Mouse (Mus musculus) heart, embryonic 12.5 days (tissue): Measurements from ENCODE around the gene Kalrn. TPM values are rescaled to one million over a fixed set of nuclear protein-coding genes. Genes with fewer than 3 reads are reported as not detected.

Experiments
- ATAC-seq: fragments of 200-750 bp; cut with Nextera tagmentation; 2 replicates; pipeline ENCODE4 v1.8.0; 2017; ENCODE audit warnings: moderate TSS enrichment, moderate library complexity; ENCODE audit not compliant: insufficient number of reproducible peaks, low FRiP score
- H3K27ac ChIP-seq: fragments of 300-500 bp; sonication (generic); 2 replicates; pipeline ENCODE4 v1.5.1; 2016; ENCODE audit warnings: mild to moderate bottlenecking, moderate library complexity; ENCODE audit not compliant: poor library complexity, severe bottlenecking
- H3K27me3 ChIP-seq: fragments of 300-500 bp; sonication (generic); replicated peaks from 2 replicates; pipeline ENCODE4 v1.6.1; 2016; ENCODE audit warnings: mild to moderate bottlenecking, moderate library complexity
- H3K36me3 ChIP-seq: fragments of 300-500 bp; sonication (generic); 2 replicates; pipeline ENCODE4 v1.6.1; 2016; ENCODE audit warnings: mild to moderate bottlenecking, moderate library complexity
- H3K4me1 ChIP-seq: fragments of 300-500 bp; sonication (generic); replicated peaks from 2 replicates; pipeline ENCODE4 v1.6.1; 2016; ENCODE audit warnings: mild to moderate bottlenecking
- H3K4me2 ChIP-seq: fragments of 300-500 bp; sonication (generic); 2 replicates; pipeline ENCODE4 v1.6.1; 2016; ENCODE audit warnings: mild to moderate bottlenecking, moderate library complexity
- H3K4me3 ChIP-seq: fragments of 300-500 bp; sonication (generic); 2 replicates; pipeline ENCODE4 v1.5.1; 2016; ENCODE audit warnings: mild to moderate bottlenecking
- H3K9ac ChIP-seq: fragments of 300-500 bp; sonication (generic); 2 replicates; pipeline ENCODE4 v1.6.1; 2016; ENCODE audit warnings: mild to moderate bottlenecking, moderate library complexity
- H3K9me3 ChIP-seq: fragments of 300-500 bp; sonication (generic); replicated peaks from 2 replicates; pipeline ENCODE4 v1.6.1; 2016; ENCODE audit warnings: mild to moderate bottlenecking, moderate library complexity
- WGBS: fragments of 180-500 bp; shearing (Covaris S2); methylation state at CpG from one replicate; pipeline ENCODE4 v1.1.7; 2016; 5-methylcytosine and 5-hydroxymethylcytosine counted together
- polyA plus RNA-seq: library from polyadenylated mRNA; unstranded; fragments of >200 nt; fragmentation: Nextera tagmentation; extraction: Ambion mirVana; gene quantifications from 2 replicates; pipeline ENCODE4 v1.2.1, GENCODE M21; 2016

Gene Kalrn
- polyA plus RNA-seq, 1 experiment from 2014 or later = 29.3 TPM

DNA sequence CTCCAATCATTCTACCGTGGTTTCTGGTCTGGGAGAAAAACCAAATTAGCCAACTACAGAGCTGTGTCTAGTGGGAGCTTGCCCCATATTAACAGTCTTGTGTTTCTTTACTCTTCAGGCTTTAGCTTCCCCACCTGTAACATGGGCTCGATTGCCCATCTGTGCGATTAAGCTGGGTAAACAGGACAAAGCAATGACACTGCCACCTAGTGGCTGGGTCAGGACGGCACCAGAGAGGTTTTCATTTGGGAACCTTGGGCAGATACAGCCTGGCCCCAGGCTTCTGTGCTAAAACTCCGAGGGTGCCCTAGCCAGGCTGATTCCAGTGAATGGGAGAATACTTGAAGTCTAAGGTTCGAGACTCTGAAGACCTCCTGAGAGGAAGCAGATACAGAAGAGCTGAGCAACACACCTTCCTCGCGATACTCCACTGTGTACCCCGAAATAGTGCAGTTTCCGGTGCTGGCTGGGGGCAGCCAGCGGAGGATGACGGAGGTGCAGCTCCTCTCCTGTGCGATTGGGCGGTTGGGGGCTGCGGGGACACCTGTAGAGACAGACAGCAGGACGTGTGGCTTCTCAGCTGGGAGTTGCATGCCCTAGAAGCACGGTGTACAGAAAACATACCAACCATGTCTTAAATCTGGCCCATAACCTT, 584.8 kb downstream of the Kalrn start:
- Histone ChIP-seq H3K4me3 (no peak overlapping the region), H3K9me3 (no peaks in the 10 kb centered on the region), H3K4me2 (no peak overlapping the region), H3K27me3 (no peaks in the 10 kb centered on the region), H3K36me3 (no peaks in the 10 kb centered on the region), H3K4me1 (no peaks in the 10 kb centered on the region), H3K27ac (no peak overlapping the region), H3K9ac (no peak overlapping the region)
- WGBS = 52% methylated on average over 17 of the region's 17 CpGs
- ATAC-seq = no peak

DNA sequence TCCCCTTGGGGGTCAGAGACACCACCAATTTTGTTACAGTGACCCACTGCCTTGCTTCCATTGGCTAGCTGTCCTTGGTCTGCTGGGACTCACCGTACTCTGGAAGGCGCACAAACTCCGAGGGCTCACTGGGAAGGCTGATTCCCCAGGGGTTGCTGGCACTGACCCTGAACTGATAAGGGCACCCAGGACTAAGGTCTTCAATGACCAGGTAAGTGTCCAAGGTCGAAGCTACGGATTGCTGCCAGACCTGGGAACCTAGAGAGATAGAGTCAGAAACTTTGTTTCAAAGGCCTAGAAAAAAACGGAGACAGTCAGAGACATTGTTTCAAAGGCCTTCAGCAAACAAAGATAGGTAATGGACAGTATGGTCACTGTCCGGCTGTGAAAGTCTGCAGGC, 586.3 kb downstream of the Kalrn start:
- no peaks in the 10 kb centered on the region for H3K36me3 ChIP-seq
- 81% methylated on average over 7 of the region's 7 CpGs for WGBS
- H3K4me1 ChIP-seq = no peaks in the 10 kb centered on the region
- H3K4me3 ChIP-seq = no peak overlapping the region
- H3K9ac ChIP-seq = no peak overlapping the region
- H3K9me3 ChIP-seq = no peaks in the 10 kb centered on the region
- no peaks in the 10 kb centered on the region for H3K27me3 ChIP-seq
- ATAC-seq = no peak
- no peak overlapping the region for H3K4me2 ChIP-seq
- no peak overlapping the region for H3K27ac ChIP-seq

DNA sequence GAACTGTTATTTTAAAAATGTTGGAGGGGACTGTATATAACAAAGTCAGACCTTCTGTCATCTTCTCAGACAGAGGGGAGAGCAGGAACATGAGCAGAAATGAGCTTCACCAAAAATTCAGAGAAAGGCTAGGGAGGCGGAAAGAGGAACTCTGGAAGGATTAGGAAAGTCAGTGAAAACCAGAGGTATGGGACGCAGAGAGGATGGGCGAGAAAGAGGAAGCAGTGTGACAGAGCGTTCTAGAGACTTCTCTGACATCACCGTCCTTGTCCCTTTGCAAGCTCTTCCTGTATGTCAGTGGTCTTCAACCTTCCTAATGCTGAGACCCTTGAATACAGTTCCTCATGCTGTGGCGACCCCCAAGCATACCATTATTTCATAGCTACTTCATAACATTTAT, 588.0 kb downstream of the Kalrn start:
- Histone ChIP-seq H3K4me3 (no peak overlapping the region), H3K9ac (no peak overlapping the region), H3K4me1 (no peaks in the 10 kb centered on the region), H3K36me3 (no peaks in the 10 kb centered on the region), H3K27ac (no peak overlapping the region), H3K9me3 (no peaks in the 10 kb centered on the region), H3K27me3 (no peaks in the 10 kb centered on the region), H3K4me2 (no peak overlapping the region)
- WGBS = 75% methylated on average over 6 of the region's 6 CpGs
- no peak for ATAC-seq

DNA sequence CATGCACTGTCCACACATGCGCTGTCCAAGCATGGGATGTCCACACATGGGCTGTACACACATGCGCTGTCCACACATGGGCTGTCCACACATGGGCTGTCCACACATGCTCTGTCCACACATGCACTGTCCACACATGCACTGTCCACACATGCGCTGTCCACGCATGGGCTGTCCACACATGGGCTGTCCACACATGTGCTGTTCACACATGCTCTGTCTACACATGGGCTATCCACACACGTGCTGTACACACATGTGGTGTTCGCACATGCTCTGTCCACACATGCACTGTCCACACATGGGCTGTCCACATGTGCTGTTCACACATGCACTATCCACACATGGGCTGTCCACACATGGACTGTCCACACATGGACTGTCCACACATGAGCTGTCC, 589.6 kb downstream of the Kalrn start:
- ATAC-seq = no peak
- Histone ChIP-seq H3K4me2 (no peak overlapping the region), H3K4me1 (no peaks in the 10 kb centered on the region; the same call in 1 of the 2 replicates), H3K27me3 (no peaks in the 10 kb centered on the region), H3K9me3 (no peaks in the 10 kb centered on the region), H3K27ac (no peak overlapping the region), H3K4me3 (no peak overlapping the region), H3K9ac (no peak overlapping the region), H3K36me3 (no peaks in the 10 kb centered on the region)
- WGBS = 91% methylated on average over 6 of the region's 6 CpGs

DNA sequence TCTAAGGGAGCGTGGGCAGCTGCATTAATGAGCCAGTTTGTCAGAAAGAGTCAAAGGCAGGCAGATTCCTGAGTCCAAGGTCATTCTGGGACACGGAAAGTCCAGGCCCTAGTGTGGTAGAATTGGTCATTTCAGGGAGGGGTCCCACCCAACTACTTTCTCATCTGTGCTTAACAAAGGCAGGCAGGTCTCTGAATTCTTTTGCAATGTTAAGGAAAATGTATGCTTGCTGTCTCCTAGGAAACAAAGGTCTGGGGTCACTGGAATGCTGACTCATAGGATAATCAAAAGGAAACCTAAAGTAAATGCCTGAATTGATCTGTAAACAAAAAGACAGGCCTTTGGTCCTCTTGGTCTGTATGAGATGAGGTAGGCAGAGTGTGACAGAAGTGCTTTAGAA, 593.5 kb downstream of the Kalrn start:
- Histone ChIP-seq H3K4me2 (no peak overlapping the region), H3K27ac (no peak overlapping the region), H3K9me3 (no peaks in the 10 kb centered on the region), H3K9ac (no peak overlapping the region), H3K4me1 (no peaks in the 10 kb centered on the region; the same call in 1 of the 2 replicates), H3K4me3 (no peak overlapping the region), H3K36me3 (no peaks in the 10 kb centered on the region), H3K27me3 (no peaks in the 10 kb centered on the region)
- 65% methylated on average over 2 of the region's 2 CpGs for WGBS
- no peak for ATAC-seq

DNA sequence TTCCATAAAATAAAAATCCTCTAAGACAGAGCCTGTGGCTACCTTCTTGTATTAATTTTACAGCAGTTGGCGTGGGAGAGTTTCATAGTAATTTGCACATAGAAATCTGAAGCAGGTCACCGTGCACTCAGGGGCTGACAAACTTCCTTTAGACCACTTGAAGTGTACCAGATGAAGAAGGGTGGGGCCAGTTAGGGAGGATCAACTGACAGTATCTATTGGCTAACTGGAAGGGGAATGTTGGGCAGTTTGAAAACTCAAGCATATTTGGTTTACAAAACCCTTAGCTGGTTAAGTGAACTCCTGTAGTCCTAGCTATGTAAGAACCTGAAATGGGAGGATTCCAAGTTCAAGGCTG, 606.1 kb downstream of the Kalrn start:
- Histone ChIP-seq H3K27ac (no peak overlapping the region), H3K4me2 (peak overlapping the region; percentile 77), H3K9ac (0 out of 2 replicates have a peak overlapping the region, but pooled peaks have one; percentile 81), H3K4me3 (peak overlapping the region; percentile 88), H3K27me3 (no peaks in the 10 kb centered on the region), H3K36me3 (peaks cover 11% of the 10 kb centered on the region), H3K4me1 (peaks cover 8% of the 10 kb centered on the region), H3K9me3 (no peaks in the 10 kb centered on the region)
- ATAC-seq = no peak
- WGBS = 49% methylated on average over 2 of the region's 2 CpGs

DNA sequence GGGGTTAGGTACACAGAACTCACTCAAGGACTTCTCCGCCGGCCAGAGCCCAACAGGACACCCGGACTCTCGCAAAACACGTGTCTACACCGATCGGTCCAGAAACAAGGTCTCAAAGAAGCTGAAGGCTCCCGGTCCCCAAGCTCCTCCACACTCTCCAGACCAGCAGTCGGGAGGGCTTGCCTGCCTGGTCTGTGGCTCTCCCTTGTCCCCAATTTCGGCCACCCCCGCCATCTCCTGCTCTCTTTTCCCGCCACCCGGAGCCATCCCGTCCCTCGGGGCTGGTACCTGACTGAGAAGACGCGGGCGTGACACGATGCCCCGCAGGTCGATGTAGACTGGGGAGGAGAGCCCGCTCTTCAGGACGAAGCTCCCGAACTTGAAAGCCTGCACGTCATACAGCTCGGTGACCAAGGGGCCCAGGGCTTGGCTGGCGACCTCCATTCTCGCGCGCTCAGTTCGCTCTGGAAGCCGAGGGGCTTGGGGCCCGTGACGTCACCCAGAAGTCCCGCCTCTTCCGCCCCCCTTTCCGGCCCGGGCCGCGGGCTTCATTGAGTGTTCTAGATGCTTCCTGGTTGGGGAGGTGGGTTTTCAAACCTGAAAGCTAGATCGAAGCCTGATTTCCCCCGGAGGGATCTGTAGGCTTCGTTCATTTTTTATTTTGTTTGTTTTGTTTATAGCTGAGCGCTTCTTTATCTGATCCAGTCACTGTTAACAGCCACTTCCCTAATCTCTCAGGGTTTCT, 606.6 kb downstream of the Kalrn start, which contains the start of gene Umps:
Gene Umps, minus strand, starts transcription at position 501 of the 745 bp plus-strand sequence.
- Histone ChIP-seq H3K9ac (peak within 1 kb of the TSS; percentile 81), H3K9me3 (no peaks in the 10 kb centered on the region), H3K27ac (peak within 1 kb of the TSS; percentile 39), H3K36me3 (peaks cover 16% of the 10 kb centered on the region), H3K4me3 (peak within 1 kb of the TSS; percentile 88), H3K4me1 (peaks cover 8% of the 10 kb centered on the region), H3K4me2 (peak within 1 kb of the TSS; percentile 77), H3K27me3 (no peaks in the 10 kb centered on the region)
- WGBS = 2% methylated on average over 44 of the region's 44 CpGs
- ATAC-seq = peak; percentile 91

DNA sequence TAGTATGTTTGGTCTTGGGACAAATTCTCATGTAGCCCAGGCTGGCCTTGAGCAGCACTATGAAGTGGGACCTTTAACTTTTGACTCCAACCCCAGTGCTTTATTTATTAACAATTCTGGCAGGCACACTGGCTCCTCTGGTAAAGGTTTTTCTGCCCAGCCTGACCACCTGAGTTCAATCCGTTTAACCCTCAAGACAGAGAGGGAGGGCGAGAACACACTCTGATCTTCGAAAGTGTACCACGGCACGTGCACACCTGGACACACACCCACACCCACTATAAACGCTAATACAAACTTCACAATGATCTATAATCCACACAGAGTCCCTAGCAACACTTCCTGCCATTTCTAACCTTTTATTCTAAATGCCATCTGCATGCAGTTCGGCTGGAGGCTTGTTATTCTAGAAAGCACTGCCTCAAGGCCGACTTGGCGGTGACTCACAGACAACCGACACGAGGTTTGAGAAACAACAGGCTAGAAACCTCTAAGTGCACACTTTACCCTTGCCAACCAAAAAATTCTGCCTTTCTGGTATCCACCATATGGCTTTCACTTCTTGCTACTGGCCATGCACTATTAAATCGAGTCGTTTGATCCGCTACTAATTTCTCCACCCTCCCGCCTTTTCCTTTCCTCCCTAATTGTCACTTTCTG, 607.3 kb downstream of the Kalrn start:
- WGBS = 17% methylated on average over 15 of the region's 15 CpGs
- no peaks in the 10 kb centered on the region for H3K27me3 ChIP-seq
- H3K4me3 ChIP-seq = peak overlapping the region; percentile 88
- peaks cover 8% of the 10 kb centered on the region for H3K4me1 ChIP-seq
- H3K4me2 ChIP-seq = peak overlapping the region; percentile 77
- H3K36me3 ChIP-seq = peaks cover 23% of the 10 kb centered on the region
- H3K9ac ChIP-seq = peak overlapping the region; percentile 81
- H3K27ac ChIP-seq = peak overlapping the region; percentile 39; the same call in 1 of the 2 replicates
- H3K9me3 ChIP-seq = no peaks in the 10 kb centered on the region
- ATAC-seq = no peak

DNA sequence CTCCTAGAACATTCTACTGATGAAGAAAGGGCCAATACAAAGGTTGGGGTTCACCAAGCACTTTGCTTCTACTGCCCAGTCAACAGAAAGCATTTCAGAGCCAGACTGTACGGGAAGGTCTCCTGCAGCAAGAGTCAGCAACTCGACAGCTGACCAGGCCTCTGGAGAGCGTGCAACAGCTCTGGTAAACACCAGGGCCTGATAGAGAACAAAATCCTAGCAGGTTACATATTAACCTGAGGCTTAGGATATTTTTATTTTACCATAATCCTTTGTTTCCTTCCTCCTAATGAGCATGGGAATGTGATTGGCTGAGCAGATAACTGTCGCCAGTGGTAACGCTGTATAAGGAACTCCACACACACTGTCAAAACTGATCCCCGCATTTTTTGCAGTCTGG, 609.8 kb downstream of the Kalrn start:
- no peak overlapping the region for H3K27ac ChIP-seq
- H3K4me1 ChIP-seq = peaks cover 8% of the 10 kb centered on the region
- H3K27me3 ChIP-seq = no peaks in the 10 kb centered on the region
- H3K4me3 ChIP-seq = no peak overlapping the region
- H3K4me2 ChIP-seq = no peak overlapping the region
- no peaks in the 10 kb centered on the region for H3K9me3 ChIP-seq
- peaks cover 48% of the 10 kb centered on the region for H3K36me3 ChIP-seq
- no peak overlapping the region for H3K9ac ChIP-seq
- no peak for ATAC-seq
- WGBS = 83% methylated on average over 6 of the region's 6 CpGs

DNA sequence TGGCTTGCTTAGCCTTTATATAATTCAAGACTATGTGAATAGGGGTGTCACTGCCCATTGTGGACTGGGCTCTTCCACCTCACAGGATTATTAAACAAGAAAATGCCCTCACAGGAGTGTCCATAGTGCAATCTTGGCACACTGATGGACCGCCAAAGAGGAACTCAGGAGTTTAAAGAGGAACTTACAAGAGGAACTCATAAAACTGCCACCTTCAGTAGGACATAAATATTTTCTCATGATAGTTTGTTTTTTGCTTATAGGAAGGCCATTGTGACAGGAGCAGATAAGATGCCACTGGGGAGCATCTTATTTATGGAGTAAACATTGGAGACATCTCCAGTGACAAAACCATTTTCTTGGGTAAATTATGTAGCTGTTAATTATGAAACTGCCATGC, 618.5 kb downstream of the Kalrn start:
- no peaks in the 10 kb centered on the region for H3K9me3 ChIP-seq
- no peak overlapping the region for H3K4me3 ChIP-seq
- 93% methylated on average over 1 of the region's 1 CpGs for WGBS
- ATAC-seq = no peak
- no peaks in the 10 kb centered on the region for H3K27me3 ChIP-seq
- H3K27ac ChIP-seq = no peak overlapping the region
- no peak overlapping the region for H3K9ac ChIP-seq
- no peak overlapping the region for H3K4me2 ChIP-seq
- H3K4me1 ChIP-seq = no peaks in the 10 kb centered on the region
- H3K36me3 ChIP-seq = peaks cover 72% of the 10 kb centered on the region

DNA sequence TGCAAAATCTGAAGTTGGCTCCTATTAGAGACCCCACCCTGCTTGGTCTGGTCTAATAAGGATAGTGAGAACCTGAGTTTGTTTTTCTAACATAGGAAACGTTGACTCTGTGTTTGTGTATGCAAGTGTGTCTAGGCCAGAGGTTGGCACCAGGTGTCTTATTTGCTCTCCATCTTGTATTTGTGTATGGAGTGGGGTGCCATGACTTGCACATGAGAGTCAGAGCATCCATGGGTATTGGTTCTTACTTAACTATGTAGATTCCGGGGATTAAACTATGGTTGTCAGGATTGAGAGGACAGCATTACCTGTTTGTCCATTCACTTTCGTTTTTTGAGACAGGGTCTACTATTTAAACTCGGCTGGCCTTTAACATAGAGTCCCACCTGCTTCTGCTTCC, 620.3 kb downstream of the Kalrn start:
- Histone ChIP-seq H3K27me3 (no peaks in the 10 kb centered on the region), H3K4me2 (no peak overlapping the region), H3K4me1 (no peaks in the 10 kb centered on the region), H3K27ac (no peak overlapping the region), H3K4me3 (no peak overlapping the region), H3K36me3 (peaks cover 69% of the 10 kb centered on the region), H3K9ac (no peak overlapping the region), H3K9me3 (no peaks in the 10 kb centered on the region)
- no peak for ATAC-seq
- WGBS = 85% methylated on average over 4 of the region's 4 CpGs
